Mouse (Mus musculus) layer of hippocampus, adult 2 months (tissue): ENCODE data around the gene Gm45837. TPM values are rescaled to one million over a fixed set of nuclear protein-coding genes. Genes with fewer than 3 reads are reported as not detected.
A peak's percentile ranks its signal among the peaks of the same experiment; 100 is the strongest.

ENCODE experiments used
- DNase-seq, 2 experiments: peaks; one replicate each; pipeline ENCODE4 v3.0.0; 2022; ENCODE audit warnings: low spot score in 2 of 2
- H3K27ac ChIP-seq: fragments of 200-600 bp; 2 replicates; pipeline ENCODE4 v1.8.1; 2022
- H3K4me3 ChIP-seq: fragments of 200-600 bp; 2 replicates; pipeline ENCODE4 v1.8.1; 2022; ENCODE audit warnings: mild to moderate bottlenecking
- CTCF ChIP-seq: fragments of 200-600 bp; conservative IDR thresholded peaks from 2 replicates; pipeline ENCODE4 v1.8.1; 2022; ENCODE audit warnings: antibody characterized with exemption, mild to moderate bottlenecking, moderate library complexity
- total RNA-seq, 2 experiments: library from RNA; stranded (reverse); gene quantifications; 2 replicates each; pipeline ENCODE4 v1.2.3; 2021

Gm45837 gene
- total RNA-seq, 2 experiments from 2014 or later: 2.4 TPM; not detected in 1

DNA sequence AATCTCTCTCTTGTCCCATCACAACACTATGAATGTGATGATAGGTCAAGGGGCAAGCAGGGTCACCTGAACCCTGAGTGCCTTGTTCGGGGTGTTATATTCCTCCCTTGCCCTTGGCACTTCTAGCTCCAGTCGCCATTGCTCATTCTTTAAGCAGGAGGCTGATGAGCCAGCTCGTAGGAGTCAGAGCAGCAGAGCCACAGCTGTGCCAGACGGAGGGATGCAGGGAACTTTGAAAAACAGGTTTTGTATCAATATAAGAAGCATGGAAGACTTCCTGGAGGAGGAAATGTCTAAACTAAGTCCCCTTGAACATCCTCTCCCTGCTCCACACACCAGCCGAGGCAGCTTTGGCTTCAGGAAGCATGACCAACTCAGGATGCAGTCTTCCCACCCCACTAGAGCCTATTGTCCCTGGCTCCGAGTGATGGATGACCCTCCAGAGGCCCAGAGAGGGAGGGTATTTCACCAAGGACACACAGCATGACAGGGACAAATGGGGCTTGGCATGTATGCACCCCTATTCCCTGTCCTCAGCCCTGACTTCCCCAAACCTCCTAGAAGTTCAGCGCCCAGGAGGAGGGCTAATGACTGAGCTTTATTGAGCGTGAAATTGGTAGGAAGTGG, 71.3 kb downstream of the Gm45837 start:
- Histone ChIP-seq H3K4me3 (no peak overlapping the region), H3K27ac (peak overlapping the region; percentile 9; the same call in 1 of the 2 replicates)
- TF ChIP-seq CTCF: no peak
- no peak for DNase-seq

DNA sequence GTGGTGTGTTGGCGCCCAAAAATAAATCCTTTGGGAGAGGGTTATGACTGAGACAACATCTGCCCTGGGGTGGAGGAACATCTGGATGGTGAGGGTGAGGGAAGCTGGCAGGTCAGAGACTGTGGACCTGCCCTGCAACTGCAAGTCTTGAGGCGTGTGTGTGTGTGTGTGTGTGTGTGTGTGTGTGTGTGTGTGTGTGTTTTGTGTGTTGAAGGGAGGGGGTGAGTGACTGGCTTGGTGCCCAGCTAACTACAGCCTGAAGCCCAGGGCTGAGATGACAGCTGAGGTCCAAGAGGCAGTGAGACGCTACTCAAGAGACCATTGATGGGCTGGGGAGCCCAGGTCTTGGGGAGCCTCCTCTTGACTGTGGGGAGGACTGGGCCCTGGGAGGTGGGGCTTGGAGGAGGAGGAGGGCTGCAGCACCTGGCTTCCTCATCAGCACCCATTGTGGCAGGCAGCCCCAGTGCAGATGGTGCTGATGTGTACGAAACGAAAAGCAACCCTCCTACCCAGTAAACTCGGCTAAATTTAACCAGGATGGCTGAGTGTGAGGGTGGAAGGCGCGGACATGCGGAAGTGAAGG, 71.9 kb downstream of the Gm45837 start:
- peak overlapping the region; percentile 61; the same call in 1 of the 2 replicates for H3K27ac ChIP-seq

DNA sequence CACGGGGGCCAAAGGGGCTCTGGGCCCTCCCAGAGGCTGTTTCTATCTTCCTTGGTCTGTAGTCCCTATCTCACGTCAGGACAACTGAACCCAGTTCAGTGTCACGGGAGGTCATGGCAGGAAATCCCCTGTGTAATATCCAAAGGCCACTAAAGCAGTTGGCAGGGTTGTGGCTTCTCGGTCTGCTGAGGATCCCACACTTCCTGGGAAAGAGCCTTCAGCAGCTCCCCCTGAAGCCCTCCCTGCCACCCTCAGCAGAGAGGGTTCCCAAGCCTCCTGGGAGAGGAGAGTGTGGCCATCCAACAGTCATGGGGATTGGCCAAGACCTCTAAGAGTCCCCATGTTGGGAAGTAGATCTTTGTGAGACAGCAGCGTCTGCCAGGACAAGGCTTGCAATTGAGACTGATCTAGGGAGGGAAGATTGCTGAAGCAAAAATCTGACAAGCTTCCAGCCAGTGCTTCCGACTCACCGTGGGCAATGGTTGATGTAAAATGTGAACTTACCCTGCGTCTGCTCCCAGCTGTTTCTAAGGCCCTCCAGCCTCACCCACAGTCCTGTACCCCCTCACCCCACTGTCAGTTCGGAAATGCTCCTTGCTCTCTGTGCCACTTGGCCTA, 72.9 kb downstream of the Gm45837 start:
- no peak overlapping the region for H3K4me3 ChIP-seq
- no peak for DNase-seq
- TF ChIP-seq CTCF: no peak
- H3K27ac ChIP-seq: peak overlapping the region; percentile 61

More for the DNA sequence above, 71.9 kb downstream of the Gm45837 start:
- no peak overlapping the region for H3K4me3 ChIP-seq
- no peak for TF ChIP-seq CTCF
- DNase-seq: peak in 1 of 2 experiments; percentile 54

DNA sequence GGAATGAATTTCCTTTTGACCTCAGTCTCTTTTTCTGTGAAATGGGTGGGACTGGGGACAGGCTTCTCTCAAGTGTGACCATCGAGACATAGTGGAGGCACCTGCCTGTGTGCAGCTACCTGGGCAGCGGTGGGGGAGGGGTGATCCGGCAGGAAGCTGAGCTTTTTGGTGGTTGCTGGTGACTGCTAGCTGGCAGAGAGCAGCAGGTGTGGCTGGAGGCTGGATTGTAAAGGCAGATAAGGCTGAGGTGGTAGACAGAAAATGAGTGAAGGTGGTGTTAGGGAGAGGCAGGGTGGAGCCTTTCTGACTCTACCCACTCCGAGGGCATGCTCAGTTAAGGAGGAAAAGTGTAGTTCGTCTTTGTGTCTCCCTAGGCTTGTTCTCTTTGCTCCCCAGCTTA, 76.4 kb downstream of the Gm45837 start:
- DNase-seq: no peak
- Histone ChIP-seq H3K4me3 (no peak overlapping the region), H3K27ac (no peak overlapping the region; the same call in 1 of the 2 replicates)
- no peak for TF ChIP-seq CTCF

DNA sequence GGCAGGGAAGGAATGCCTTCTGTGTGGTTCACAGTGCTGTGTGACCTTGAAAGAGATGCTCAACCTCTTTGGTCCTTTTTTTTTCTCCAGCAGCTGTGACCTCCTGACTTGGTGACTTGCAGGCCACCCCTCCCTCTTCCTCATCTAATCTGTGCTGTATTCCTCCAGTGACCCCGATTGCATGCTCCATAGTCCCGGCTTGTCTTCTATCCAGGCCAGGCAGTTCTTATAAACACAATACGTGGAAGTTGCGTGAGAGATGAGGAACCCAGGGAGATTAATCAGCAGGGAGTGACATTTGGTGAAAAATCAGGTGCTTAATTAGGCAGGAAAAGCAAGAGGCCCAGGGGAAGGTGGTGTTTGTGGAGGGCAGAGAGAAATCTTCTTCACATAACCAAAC, 80.3 kb downstream of the Gm45837 start:
- no peak overlapping the region for H3K4me3 ChIP-seq
- TF ChIP-seq CTCF: no peak
- DNase-seq: no peak

DNA sequence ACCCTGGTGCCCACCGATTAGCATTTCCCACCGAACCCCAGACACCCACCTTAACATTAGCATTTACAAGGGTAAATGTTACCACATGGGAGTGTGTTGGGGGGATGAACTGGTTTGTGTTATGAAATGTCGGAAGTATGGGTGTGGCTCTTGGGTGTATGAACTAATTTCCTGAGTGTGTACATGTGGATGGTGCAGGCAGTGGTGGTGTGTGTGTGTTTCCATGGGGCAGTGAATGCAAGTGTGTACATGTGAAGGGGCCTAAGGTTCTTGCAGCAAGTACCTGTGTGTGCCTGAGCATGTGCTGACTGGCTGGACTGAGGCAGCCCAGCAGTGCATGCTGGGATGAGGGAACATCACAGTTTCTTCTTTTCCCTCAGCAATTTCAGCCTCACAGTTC, 87.7 kb downstream of the Gm45837 start:
- DNase-seq: no peak
- no peak for TF ChIP-seq CTCF
- Histone ChIP-seq H3K27ac (peak overlapping the region; percentile 43; the same call in 1 of the 2 replicates), H3K4me3 (no peak overlapping the region)

More for the DNA sequence above, 80.3 kb downstream of the Gm45837 start:
- no peak overlapping the region for H3K27ac ChIP-seq

DNA sequence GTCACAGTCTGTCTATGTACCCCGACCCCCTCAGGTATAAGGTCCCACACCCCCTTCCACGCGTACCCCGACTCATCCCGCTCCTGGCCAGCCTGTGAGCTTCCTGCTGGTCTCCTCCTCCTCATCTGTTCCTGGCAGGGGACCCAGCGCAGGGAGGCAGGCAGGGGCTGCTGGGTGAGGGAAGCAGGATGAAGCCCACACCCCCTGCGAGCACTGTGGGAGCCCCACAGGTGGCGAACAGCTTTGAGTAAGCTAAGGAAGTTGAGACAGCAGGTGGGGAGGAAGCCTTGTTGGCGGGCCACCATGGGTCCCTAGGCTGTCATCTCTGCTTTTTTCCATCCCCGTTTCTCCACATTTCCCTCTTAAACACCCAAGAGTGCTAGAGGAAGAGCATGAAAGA, 88.6 kb downstream of the Gm45837 start:
- no peak for TF ChIP-seq CTCF
- H3K4me3 ChIP-seq: no peak overlapping the region
- no peak overlapping the region; the same call in 1 of the 2 replicates for H3K27ac ChIP-seq
- peak; percentile 44 to 63 for DNase-seq

DNA sequence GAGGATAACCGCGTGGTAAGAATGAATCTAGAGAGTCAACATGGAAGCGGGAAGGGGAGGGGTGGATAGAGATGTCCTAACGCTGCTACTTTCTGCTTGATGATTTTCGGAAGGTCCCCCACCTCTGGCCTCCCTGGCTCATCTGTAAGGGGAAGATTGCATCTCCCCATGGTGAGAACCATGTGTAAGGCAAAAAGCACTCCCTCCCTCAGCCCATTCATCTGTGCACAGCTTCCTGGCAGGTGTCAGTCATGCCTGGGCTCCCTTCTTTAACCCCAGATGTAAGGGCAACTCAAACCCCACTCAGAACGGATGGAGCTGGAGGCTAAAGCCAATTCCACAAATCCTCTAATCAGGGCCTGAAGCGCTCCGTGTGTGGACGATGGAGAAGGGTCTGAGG, 89.0 kb downstream of the Gm45837 start:
- Histone ChIP-seq H3K27ac (no peak overlapping the region), H3K4me3 (no peak overlapping the region)
- TF ChIP-seq CTCF: no peak
- DNase-seq: no peak

DNA sequence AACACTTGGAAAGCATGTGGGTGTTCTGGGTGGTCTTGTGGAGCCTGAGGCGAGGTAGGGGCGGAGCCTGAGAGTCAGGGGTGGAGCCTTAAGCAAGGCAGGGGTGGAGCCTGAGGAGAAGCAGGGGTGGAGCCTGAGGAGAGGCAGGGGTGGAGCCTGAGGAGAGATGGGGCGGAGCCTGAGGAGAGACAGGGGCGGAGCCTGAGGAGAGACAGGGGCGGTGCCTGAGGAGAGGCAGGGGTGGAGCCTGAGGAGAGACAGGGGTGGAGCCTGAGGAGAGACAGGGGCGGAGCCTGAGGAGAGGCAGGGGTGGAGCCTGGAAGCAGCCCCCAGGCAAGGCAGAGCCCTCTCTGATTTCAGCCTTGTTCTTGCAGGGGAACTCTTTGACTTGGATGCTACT, 90.5 kb downstream of the Gm45837 start:
- H3K27ac ChIP-seq: no peak overlapping the region
- no peak overlapping the region for H3K4me3 ChIP-seq
- TF ChIP-seq CTCF: no peak
- no peak for DNase-seq

DNA sequence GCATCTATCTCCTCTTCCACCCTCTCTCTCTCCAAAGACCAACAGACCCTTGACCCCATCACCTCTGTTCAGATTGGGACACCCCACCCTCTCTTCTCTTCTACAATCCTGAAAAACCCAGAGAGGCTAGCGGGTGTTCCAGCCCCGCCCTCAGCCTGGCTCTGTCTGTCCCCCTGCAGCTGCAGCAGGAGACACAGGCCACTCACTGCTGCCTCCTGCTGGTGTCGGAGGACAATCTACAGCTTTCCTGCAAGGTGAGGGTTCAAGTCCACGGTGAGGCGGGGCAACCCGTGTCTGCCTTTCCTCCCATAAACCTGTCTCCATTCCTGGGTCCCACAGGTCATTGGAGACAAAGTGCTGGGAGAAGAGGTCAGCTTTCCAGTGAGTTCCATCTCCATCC, 91.0 kb downstream of the Gm45837 start:
- no peak for DNase-seq
- Histone ChIP-seq H3K27ac (no peak overlapping the region), H3K4me3 (no peak overlapping the region)
- TF ChIP-seq CTCF: peak; percentile 71

DNA sequence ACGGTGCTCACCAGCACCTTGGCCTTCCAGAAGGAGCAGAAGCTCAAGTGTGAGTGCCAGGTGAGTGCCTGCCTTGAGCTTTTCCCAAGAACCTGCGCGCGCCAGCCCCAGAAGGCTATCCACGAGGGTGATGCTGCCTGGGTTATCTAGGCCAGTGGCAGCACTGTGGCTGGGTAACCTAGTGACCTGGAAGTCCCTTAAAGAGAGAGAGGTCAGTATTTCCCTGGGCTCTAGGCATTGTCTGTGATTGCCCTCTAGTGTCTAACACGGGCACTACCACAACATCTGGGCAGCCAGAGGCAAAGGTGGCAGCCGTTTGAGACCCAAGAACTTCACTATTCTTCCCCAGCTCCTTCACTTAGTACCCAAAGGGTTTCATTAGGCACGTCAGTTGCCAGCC, 92.7 kb downstream of the Gm45837 start:
- DNase-seq: peak in 1 of 2 experiments; percentile 53
- Histone ChIP-seq H3K27ac (peak overlapping the region; percentile 1; the same call in 1 of the 2 replicates), H3K4me3 (no peak overlapping the region)
- TF ChIP-seq CTCF: peak; percentile 92

DNA sequence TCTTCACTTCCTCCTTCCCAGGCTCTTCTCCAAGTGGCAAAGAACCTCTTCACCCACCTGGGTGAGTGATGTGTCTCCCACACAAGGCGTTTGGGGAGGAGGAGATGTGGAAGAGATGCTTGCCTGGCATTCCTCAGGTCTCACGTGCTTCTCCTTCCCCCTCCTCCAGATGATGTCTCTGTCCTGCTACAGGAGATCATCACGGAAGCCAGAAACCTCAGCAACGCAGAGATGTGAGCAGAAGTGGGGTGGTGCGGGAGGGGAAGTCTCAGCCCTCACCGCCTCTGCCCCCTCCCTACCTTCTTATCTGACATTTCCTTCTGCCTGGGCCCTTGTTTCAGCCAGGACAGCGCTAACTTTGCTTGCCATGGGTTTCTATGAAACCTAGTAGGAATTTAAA, 93.1 kb downstream of the Gm45837 start:
- DNase-seq: no peak
- no peak for TF ChIP-seq CTCF

DNA sequence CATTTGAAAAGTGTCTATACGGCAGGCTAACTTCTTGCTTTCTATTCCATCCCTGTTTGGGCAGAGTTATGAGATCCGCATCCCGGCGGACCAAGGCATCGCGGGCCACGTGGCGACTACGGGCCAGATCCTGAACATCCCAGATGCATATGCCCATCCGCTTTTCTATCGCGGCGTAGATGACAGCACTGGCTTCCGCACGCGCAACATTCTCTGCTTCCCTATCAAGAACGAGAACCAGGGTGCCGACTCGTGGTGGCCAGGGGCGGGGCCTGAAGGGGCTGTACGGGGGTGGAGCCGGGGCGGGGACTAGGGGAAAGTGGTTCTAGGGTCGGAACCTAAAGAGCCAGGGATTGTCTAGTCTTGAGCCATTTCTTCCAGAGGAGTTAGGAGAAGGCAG, 93.8 kb downstream of the Gm45837 start:
- no peak overlapping the region for H3K27ac ChIP-seq
- no peak for DNase-seq
- no peak overlapping the region for H3K4me3 ChIP-seq
- TF ChIP-seq CTCF: no peak

More for the DNA sequence above, 93.1 kb downstream of the Gm45837 start:
- Histone ChIP-seq H3K27ac (no peak overlapping the region), H3K4me3 (no peak overlapping the region)
